Mouse (Mus musculus): ENCODE data around the gene Foxn3.

DNA sequence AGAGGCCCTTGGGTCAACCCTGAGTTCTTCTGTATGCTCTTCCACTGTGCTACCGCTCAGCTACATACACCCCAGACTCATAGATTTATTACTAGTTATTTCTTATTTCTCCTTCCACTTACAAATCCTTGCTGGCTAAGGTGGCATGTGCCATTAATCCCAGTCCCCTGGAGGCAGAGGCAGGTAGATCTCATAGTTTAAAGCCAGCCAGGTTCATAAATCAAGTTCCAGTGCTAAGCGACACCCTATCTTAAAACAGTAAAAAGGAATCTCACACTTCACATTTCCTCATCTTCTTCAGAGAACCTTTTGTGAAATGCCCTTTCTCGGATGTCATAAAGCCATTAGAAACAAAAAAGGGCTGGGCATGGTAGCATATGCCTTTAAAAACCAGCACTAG lies 120.6 kb downstream of the Foxn3 start:
- TF ChIP-seq TCF12 (IDR thresholded peaks at IDR 0.05; ENCODE audit: low read depth, low read length): no peak
- no peak for TF ChIP-seq CTCF (conservative IDR thresholded peaks at IDR 0.05 in 1 of 2, IDR thresholded peaks at IDR 0.05 in 1 of 2; ENCODE audit: low read depth in 2 of 2, low read length in 2 of 2)
- no peak for TF ChIP-seq IRF4 (IDR thresholded peaks at IDR 0.05; ENCODE audit: low read depth, low read length)
- TF ChIP-seq POLR2A (IDR thresholded peaks at IDR 0.05; ENCODE audit: low read depth, low read length): no peak
- TF ChIP-seq E2F4 (IDR thresholded peaks at IDR 0.05; ENCODE audit: insufficient replicate concordance, low read depth, low read length): no peak
- TF ChIP-seq RCOR1 (conservative IDR thresholded peaks at IDR 0.05; ENCODE audit: low read depth, low read length): no peak
- no peak for TF ChIP-seq ZNF384 (IDR thresholded peaks at IDR 0.05; ENCODE audit: low read depth, low read length)
- no peak for TF ChIP-seq MAX (IDR thresholded peaks at IDR 0.05; ENCODE audit: low read length)
- no peak for TF ChIP-seq EP300 (IDR thresholded peaks at IDR 0.05; ENCODE audit: low read length)
- no peak for TF ChIP-seq ELF1 (IDR thresholded peaks at IDR 0.05; ENCODE audit: low read depth, low read length)
- no peak for TF ChIP-seq CHD2 (IDR thresholded peaks at IDR 0.05; ENCODE audit: low read length)
- TF ChIP-seq POLR2AphosphoS2 (IDR thresholded peaks at IDR 0.05; ENCODE audit: low read depth, low read length): no peak
- no peak for TF ChIP-seq ZMIZ1 (IDR thresholded peaks at IDR 0.05; ENCODE audit: low read depth, low read length)

Measured in CH12.LX (cell line).